Mouse (Mus musculus) retina, embryonic 14.5 days (tissue): ENCODE measurements around the gene Myh1.

Experiments used
- DNase-seq: peaks from one replicate; pipeline ENCODE4 v3.0.0-alpha.2; 2015; ENCODE audit warnings: low spot score

Gene Myh1

DNA sequence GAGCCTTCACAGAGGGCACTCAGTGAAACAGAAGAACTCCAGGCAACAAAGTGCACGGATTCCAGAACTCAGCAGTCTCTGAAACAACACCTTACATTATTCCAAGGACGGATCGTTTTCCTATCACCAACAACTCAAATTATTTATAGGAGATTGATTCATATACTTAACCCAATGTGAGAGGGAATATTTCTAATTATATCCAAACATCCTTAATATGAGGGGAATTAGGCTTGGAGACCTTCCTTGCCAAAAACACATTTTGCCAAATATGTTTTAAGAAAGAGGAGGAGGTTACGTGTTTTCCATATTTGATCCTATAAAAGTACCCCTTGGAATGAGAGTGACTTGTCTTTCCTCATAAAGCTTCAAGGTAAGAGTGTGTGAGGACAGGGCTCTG is at the start of gene Myh1:
TSS of gene Myh1 (plus strand) at position 301 of the 400 bp plus-strand sequence.
- DNase-seq, result no peak

DNA sequence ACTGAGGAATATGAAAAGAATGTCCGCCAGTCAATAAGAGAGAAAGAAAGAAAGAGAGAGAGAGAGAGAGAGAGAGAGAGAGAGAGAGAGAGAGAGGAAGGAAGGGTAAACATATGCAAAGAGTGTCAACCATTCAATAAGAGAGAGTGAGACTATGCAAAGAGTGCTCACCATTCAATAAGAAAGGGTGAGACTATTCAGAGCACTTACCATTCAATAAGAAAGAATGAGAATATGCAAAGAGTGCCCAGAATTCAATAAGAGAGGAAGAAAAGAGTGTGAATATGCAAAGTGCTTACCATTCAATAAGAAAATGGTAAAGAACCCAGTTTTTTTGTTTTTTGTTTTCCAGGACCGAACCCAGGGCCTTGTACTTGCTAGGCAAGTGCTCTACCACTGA is 49.6 kb upstream of the Myh1 start:
- no peak for DNase-seq

DNA sequence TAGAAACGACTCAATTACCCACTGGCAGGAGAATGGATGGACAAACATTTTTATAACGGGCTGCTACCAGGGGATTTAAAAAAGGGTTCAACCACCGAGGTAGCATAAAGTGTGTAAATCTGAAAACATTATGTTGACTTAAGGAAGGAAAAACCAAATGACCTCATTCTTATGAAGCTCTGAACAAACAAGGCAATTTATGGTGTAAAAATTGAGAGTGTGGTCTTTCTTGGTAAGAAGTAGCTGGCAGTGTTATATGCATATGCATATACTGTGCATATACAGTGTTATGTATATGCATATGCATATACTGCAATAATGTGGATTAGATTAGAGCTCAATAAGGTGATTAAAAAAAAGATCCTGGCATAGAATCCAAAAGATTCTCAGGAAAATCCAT is 48.7 kb upstream of the Myh1 start:
- DNase-seq, result no peak

DNA sequence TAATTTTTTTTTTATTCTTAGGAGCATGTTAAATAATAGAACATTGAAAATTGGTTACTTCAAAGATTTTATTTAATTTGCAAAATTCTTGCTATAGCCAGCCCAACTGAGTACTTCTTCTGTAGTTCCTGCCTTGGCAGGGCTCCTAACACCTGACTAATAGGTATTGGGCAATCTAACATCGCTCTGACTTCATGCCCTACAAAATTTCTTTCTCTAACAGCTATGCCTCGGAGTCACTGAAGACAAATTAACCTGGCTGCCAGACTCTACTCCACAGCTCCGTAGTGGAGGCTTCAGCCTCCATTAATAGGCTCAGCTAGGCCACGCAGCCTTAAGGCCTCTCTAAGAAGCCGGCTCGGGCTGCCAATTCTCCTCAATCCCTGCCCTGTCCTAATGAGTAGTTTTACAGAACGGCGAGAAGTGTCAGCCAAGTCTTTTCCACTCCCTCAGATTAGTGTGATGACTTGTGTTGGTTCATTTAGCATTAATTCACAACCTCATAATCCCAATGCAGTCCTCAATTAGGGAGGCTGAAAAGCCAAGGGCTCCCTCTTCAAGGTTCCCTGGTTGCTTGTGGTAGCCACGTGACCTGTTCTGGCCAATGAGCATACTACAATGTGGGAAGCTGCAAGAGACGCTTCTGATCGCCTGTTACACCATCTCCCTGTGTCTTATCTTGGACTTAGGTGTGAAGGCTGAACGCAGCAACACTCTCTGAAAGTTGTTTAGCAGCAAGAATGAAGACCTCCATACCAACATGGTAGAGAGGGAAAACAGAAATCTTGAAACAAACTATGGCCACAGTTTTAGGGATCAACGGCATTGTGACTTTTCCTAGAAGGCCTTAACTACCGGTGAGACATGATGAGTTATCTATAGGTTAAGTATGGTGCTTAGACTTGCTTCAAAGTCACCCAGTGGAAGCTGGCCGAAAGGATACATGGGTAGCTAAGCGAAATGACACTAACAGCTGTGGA is 47.9 kb upstream of the Myh1 start:
- DNase-seq, result peak; percentile 50

DNA sequence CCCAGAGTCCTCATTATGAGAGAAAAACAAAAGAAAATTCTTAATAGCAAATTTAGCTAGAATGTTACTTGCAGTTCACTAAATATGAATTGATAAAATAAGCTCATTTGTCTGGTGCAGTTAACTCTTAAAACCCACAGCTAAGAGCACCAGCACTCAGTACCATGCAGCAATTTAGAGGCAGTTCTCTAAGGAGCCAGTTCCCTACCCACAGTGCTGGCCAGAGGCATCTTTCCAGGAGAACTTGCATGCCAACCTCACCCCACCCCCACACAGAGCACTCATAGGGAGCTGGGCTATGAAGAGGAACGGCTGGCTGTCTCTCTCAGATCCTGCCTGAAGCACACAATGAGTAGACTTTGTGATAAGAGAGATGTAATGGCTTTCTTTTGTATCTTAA is 46.7 kb upstream of the Myh1 start:
- peak; percentile 60 for DNase-seq

DNA sequence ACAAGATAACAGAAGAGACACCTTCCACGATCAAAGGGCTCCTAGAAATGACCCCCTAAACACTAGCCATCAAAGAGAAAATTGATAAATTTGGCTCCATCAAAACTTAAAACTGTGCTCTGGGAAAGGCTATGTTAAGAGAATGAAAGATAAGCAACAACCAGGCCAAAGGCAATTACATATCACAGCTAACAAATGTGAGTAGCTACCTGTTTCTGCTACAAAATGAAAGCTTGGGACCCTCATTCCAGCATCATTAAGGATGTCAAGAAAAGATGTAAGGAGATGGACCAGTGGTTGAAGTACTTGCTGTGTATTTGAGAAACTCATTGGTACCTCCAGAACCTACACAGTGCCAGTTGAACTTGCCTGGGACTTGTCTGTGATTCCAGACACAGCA is 46.0 kb upstream of the Myh1 start:
- DNase-seq, result no peak

DNA sequence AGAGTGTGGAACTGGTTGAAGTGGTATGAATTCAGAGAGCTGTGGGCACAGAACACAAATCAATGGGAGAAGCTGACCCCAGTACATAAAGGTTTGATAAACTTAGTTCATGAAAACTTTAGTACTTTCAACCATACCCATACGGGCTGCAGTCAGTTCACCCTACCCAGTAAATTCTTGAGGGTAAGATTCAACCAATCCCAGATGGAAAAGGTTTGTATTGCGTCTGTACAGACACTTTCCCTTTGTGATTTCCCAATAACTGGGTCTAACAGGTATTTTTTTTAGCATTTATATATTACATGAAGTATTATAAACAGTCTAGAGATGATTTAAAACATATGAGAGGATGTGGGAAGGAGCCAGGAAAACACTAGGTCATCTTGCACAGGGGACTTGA is 44.2 kb upstream of the Myh1 start:
- no peak for DNase-seq

DNA sequence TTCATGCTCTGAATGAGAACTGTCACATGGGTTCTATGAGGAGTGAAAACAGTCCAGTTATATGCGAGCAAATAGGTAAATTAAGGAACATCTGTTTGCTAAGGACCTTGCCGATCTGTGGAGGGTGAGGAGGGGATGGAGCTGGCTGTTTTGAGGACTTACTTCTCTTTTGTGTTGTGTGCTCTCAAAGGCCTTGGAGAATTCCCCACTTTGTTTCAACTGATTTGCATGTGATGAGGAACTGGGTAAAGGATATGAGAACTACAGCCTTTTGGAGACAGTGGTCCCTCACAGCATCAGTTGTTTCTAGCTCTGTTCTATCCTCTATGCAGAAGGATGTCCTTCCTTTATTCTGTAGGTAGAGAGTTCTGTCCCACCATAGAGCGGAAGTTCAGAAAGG is 39.7 kb upstream of the Myh1 start:
- no peak for DNase-seq

DNA sequence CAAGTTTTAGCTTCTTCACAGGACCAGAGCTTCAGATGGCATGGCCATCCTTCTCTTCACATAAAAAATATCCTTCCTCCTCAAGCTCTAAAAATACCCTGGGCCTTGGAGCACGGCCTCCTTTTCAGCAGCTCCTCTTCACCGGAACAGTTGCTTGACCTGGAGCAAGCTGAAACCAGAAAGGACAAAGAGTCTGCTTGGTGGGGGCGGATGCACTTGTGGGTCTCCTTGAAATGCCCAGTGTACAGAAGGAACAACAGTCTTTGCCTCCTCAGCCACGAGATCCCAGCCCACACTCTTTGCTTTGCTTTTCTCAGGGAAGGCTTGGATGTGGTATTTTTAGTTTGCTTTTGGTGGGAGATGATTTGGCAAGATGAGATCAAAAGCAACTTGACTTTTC is 36.2 kb upstream of the Myh1 start:
- DNase-seq, result no peak

DNA sequence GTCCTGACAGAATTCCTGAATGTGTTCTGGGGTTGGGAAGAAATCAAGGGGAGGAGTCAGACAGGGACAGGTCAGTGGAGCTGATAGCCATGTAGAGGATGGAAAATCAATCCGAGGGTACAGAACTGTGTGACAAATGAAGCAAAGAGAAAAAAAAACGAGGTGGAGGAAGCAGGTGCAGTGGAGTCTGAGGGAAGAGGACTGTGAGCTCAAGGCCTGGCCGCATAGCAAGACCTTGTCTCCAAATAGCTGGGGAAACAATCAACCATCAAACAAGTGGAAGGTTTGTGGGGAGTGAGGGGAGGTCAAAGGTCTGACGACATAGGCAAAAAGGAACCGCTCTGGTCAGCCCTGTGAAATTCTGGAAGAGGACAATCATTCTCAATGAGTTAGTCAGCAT is 35.0 kb upstream of the Myh1 start:
- no peak for DNase-seq

DNA sequence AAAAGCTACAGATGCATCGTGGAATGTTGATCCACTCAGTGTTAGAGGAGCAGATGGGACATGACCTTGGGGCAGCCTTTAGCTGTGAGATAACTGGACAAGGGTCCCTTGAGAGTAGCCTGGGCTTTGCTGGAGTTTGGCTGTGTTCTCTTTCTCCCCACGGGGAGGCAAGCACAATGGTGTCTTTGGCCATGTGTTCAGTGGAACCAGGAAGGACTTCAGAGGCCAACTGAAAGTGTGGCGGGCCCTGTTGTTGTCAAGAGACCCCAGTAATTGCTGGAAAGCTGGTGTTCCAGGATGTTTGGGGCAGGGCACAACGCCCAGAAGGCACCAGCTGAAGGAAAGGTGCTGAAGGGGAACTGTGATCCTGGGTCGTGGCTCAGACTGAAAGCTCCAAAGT is 30.6 kb upstream of the Myh1 start:
- no peak for DNase-seq

DNA sequence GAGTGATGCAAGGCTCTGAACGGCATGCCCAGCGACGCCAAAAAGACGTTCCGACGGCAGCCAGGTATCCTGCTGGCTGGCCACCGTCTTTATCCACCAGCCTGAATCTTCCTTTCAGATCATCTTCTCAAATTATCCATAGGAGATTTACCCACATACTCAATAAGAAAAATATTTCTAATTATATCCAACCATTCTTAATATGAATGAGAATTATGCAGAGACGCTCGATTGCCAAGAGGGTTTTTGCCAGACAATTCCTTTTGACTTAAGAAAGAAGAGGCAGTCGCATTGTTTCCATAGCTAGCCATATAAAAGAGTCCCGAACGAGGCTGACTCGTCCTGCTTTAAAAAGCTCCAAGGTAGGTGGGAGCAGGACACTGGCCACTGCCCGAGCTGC is 29.1 kb upstream of the Myh1 start, which contains the start of gene Myh2:
TSS of gene Myh2 (plus strand) at position 301 of the 400 bp plus-strand sequence.
- no peak for DNase-seq

DNA sequence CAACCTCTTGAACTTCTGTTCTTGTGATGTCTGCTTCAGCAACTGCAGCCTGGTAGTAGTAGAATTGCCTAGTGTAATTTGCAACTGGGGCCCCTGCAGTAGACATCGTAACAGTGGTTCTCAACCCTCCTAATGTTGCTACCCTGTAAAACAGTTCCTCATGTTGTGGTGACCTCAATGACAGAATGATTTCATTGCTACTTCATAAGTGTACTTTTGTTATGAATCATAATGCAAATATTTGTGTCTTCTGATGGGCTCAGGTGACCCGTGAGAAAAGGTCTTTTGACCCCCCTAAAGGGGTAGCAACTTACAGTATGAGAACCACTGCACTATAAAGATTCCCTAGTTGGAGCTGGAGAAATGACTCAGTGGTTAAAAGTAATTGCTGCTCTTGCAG is 27.4 kb upstream of the Myh1 start:
- no peak for DNase-seq

DNA sequence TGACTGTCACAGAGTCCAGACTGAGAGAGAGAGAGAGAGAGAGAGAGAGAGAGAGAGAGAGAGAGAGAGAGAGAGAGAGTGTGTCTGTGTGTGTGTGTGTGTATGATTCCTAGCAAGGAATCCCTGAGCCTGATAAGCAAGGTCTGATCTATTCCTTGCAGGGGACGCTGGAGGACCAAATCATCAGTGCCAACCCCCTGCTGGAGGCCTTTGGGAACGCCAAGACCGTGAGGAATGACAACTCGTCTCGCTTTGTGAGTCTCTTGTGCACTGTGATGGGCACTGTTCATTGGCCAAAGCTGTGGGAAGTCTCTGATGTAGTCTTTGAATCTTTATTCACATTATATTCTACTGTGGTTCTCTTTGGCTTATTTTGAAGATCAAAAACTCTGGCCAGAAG is 23.5 kb upstream of the Myh1 start:
- no peak for DNase-seq

DNA sequence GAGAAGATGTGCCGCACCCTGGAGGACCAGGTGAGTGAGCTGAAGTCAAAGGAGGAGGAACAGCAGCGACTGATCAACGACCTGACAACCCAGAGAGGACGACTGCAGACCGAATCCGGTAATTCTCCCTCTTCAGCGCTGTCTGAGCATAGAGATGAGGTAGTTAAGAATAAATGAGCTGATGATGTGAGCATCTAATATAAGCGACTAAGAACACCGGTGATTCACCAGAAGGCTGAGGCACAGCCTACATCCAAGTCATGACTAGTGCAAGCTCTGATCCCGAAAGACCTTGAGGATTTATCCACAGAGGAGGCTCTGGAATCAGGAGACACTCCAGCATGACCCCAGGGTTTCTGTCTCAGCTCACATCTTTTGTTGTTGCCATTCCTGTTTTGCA is 9.5 kb upstream of the Myh1 start:
- DNase-seq, result no peak

DNA sequence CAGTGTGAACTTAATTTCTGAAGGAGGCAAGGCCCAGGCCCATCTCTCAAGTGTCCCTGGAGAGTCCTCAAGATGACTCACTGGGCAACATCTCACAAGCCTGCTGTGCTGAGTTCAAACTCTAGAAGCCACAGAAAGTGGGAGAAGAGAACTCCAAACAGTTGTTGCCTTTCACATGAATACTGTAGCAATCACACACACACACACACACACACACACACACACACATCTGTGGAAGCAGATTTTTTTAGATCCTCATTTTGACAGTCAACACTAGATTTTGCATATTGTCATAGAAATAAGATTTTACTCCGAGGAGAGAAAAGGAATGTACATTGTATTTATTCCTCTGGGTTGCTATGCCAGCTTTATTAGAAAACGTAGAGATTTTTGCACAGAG is 9.0 kb upstream of the Myh1 start:
- no peak for DNase-seq

DNA sequence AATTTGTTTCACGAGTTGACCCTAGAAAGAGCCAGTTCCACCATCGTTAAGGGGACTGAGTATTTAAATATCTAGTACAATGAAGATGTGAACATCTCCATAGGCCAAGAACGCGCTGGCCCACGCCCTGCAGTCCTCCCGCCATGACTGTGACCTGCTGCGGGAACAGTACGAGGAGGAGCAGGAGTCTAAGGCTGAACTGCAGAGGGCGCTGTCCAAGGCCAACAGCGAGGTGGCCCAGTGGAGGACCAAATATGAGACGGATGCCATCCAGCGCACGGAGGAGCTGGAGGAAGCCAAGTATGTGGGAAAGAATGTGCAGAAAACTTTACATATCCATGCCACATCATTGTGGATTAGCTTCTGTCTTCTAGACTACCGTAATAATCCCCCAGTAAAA is 8.4 kb upstream of the Myh1 start:
- DNase-seq, result no peak

DNA sequence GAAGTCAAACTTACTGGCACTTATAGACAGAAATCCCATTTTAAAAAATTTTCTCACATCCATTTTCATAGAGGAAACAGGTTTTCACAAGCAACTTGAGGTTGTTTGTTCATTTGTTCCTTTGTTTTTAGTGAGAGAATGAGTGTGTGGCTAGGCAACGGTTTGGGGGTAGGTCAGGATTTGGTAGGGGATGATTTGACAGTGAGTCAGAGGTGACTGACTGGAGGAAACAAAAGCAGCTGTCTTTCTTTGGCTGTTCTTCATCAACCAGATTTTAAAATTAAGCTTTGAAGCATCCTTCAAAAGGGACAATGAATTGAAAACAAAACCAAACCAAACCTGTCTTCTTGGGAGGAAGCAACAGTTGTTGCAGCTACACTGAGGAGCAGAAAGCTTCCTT is 531 bp upstream of the Myh1 start:
- no peak for DNase-seq

DNA sequence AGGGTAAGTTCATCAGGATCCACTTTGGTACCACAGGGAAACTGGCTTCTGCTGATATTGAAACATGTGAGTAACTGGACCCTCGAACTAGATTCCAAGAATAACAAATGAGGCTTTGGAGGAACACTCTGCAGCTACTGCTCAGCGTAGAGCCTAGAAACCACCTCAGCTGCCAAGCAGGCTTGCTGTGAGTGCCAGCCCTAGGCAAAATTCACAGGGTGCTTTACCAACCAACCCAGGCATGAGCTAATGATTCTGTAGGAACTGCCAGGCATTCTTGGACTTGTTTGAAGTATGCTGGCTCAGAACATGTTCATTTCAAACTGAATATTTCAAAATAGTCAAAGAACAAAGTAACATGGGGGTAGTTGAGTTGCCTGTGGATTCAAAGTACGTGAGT is 4.9 kb downstream of the Myh1 start:
- DNase-seq, result no peak

DNA sequence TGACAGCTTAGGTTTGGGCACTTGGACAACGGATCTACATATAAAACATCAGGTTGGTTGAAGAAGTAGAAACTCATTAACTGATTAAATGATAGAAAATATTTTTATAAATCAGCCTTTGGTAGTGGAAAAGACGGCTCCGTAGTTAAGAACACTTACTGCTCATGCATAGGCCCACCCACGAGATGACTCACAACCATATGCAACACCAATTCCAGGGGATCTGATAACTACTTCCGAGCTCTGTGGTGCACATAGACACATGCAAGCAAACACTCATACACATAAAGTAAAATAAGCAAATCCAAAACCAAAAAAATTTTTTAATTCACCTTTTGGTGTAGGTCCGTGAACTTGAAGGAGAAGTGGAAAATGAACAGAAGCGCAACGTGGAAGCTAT is 22.0 kb downstream of the Myh1 start:
- no peak for DNase-seq

DNA sequence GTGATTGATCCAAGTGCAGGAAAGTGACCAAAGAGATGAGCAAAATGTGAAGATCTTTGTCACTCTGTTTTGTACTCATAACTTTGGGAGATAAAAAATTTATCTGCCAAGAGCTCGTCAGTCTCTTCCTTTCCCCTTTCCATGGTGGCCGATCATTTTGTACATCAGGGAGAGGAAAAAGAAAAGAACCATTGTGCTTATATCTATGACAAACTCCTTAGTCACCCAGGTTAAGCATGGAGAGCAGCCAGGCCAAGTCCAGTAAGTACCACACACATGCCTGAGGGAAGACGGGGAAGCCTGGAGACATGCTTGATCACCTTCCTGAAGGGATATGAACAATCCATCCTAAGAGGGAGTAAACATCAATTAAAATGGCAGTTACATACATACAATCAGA is 24.6 kb downstream of the Myh1 start:
- no peak for DNase-seq

DNA sequence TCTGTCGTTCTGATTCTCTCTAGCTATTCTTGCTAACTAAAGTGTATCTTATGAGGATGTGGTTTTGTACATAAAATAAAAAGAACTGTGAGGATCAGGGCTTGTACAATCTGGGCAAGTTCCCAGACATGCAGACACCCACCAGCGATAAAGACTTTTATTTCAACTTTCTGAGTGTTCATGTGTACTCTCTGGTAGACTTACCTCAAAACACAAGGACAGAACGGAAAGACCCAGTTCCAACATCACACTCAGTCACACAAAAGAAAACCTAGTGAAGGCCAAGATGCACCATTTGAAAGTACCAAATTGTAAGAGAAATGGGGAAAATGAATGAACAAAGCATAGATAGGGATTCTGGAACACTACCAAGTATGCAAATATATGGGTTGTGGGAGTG is 28.9 kb downstream of the Myh1 start:
- DNase-seq, result no peak

DNA sequence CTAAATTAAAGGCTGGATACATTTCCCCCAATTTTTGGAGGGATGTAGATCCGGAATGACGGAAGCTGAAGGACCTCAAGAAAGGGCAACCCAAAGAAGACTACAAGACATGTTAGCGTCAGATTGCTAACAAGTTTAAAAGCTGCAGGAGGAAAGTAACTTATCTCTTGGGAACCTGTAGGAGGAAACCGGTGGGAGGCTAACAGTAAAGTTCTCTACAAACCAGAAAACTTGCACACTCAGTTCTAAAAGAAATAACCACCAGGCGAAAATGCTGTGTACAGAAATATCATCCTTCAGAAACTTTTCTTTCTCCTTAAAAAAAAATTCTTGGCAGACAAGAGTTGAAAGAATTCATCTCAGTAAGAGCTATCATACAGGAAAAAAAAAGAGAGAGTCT is 29.3 kb downstream of the Myh1 start:
- DNase-seq, result no peak

DNA sequence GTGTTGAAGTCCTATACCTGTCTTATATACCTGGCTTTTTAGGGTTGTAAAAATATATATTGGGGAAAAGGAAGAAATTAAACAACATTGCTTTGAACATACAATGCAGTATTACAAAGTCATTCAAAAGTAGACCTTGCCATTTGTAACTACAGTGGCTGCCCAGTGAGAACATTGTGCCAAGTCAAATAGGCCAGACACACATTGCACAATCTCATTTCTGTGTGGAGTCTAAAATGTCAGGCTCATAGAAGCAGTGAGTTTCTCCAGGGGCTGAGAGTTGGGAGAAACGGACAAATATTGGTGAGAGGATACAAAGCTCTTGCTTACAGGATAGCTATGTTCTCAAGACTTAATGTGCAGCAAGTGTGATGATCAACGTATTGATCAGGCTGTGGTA is 30.1 kb downstream of the Myh1 start:
- no peak for DNase-seq
